Mouse (Mus musculus) G1E (cell line): ENCODE measurements around the gene BC030500. TPM values are rescaled to one million over a fixed set of nuclear protein-coding genes. Genes with fewer than 3 reads are reported as not detected.

Experiments used
- ATAC-seq: 2 replicates; pipeline ENCODE4 v1.8.0; 2016; ENCODE audit warnings: mild to moderate bottlenecking; ENCODE audit not compliant: insufficient number of reproducible peaks, poor library complexity, low FRiP score, severe bottlenecking; ENCODE audit errors: extremely low read depth
- DNase-seq: peaks from one replicate; pipeline ENCODE4 v3.0.0; 2012; ENCODE audit warnings: low spot score
- H3K27me3 ChIP-seq: 2 replicates; pipeline ENCODE4 v1.6.1; 2012; ENCODE audit warnings: mild to moderate bottlenecking, low read length, inconsistent platforms; ENCODE audit not compliant: insufficient read depth
- H3K36me3 ChIP-seq: replicated peaks from 2 replicates; pipeline ENCODE3; 2012; ENCODE audit warnings: mild to moderate bottlenecking, inconsistent platforms
- H3K4me1 ChIP-seq: 2 replicates; pipeline ENCODE4 v1.6.1; 2012; ENCODE audit warnings: low read depth, low read length, inconsistent platforms, mixed read lengths; ENCODE audit not compliant: insufficient read depth
- H3K4me3 ChIP-seq: 2 replicates; pipeline ENCODE4 v1.5.1; 2012; ENCODE audit warnings: low read depth, mild to moderate bottlenecking, inconsistent platforms, low read length, moderate library complexity, mixed read lengths
- H3K9me3 ChIP-seq: replicated peaks from 2 replicates; pipeline ENCODE4 v1.6.1; 2012; ENCODE audit warnings: inconsistent platforms
- CTCF ChIP-seq: IDR thresholded peaks from 2 replicates; pipeline ENCODE4 v1.5.1; 2012; ENCODE audit warnings: low read depth, low read length, inconsistent platforms, mixed read lengths
- GATA1 ChIP-seq: IDR thresholded peaks from 2 replicates; pipeline ENCODE4 v1.6.1; 2012; ENCODE audit warnings: borderline replicate concordance, low read length, inconsistent platforms, mixed read lengths
- GATA2 ChIP-seq: IDR thresholded peaks from 2 replicates; pipeline ENCODE4 v1.6.1; 2012; ENCODE audit warnings: low read depth, low read length, inconsistent platforms, borderline replicate concordance
- POLR2AphosphoS5 ChIP-seq: IDR thresholded peaks from 2 replicates; pipeline ENCODE4 v1.6.1; 2012; ENCODE audit warnings: low read depth, low read length, inconsistent platforms; ENCODE audit not compliant: insufficient replicate concordance
- TAL1 ChIP-seq: conservative IDR thresholded peaks from 2 replicates; pipeline ENCODE4 v1.6.1; 2012; ENCODE audit warnings: low read depth, low read length, inconsistent platforms, mixed read lengths
- polyA plus RNA-seq: library from polyadenylated mRNA; stranded (reverse); fragments of >175 nt; gene quantifications from 2 replicates; pipeline ENCODE4 v1.2.3, GENCODE M21; 2012
- total RNA-seq, 2 experiments: library from RNA; stranded (forward) in 1 of 2; stranded (reverse) in 1 of 2; fragments of 200-1000 nt in 1 of 2; fragments of >200 nt in 1 of 2; fragmentation: Nextera tagmentation in 1 of 2; gene quantifications; 2 replicates each; pipeline ENCODE4 v1.2.3; 2014 to 2017

The BC030500 gene
- total and polyA plus RNA-seq, 3 experiments: not detected

GRCm38 (mm10) chr8:58912840-58913639 lies 1.5 kb downstream of the BC030500 start:
- H3K9me3 ChIP-seq: no peaks in the 10 kb centered on the region
- H3K4me3 ChIP-seq: no peak overlapping the region
- ATAC-seq (no peak), DNase-seq (no peak)
- H3K4me1 ChIP-seq: no peaks in the 10 kb centered on the region
- no peaks in the 10 kb centered on the region for H3K36me3 ChIP-seq
- H3K27me3 ChIP-seq: peaks cover 8% of the 10 kb centered on the region; the same call in 1 of the 2 replicates
- no peak for TF ChIP-seq POLR2AphosphoS5
- TF ChIP-seq GATA1: no peak

GRCm38 (mm10) chr8:58913640-58913968 lies 2.0 kb downstream of the BC030500 start:
- Histone ChIP-seq H3K4me1 (no peaks in the 10 kb centered on the region), H3K36me3 (no peaks in the 10 kb centered on the region)
- no peak for ATAC-seq

GRCm38 (mm10) chr8:58915142-58915541 lies 3.6 kb downstream of the BC030500 start:
- DNase-seq: no peak
- no peak for TF ChIP-seq GATA1
- no peak for TF ChIP-seq CTCF
- no peak for TF ChIP-seq GATA2
- TF ChIP-seq POLR2AphosphoS5: no peak
- Histone ChIP-seq H3K27me3 (peaks cover 8% of the 10 kb centered on the region; the same call in 1 of the 2 replicates), H3K4me3 (no peak overlapping the region), H3K4me1 (no peaks in the 10 kb centered on the region), H3K9me3 (no peaks in the 10 kb centered on the region), H3K36me3 (no peaks in the 10 kb centered on the region)
- ATAC-seq: no peak

More at GRCm38 (mm10) chr8:58913640-58913968, 2.0 kb downstream of the BC030500 start:
- Histone ChIP-seq H3K4me3 (no peak overlapping the region), H3K27me3 (peaks cover 8% of the 10 kb centered on the region; the same call in 1 of the 2 replicates), H3K9me3 (no peaks in the 10 kb centered on the region)
- DNase-seq: no peak
- TF ChIP-seq CTCF: no peak
- no peak for TF ChIP-seq POLR2AphosphoS5
- TF ChIP-seq TAL1: no peak
- TF ChIP-seq GATA2: no peak
- no peak for TF ChIP-seq GATA1

DNA sequence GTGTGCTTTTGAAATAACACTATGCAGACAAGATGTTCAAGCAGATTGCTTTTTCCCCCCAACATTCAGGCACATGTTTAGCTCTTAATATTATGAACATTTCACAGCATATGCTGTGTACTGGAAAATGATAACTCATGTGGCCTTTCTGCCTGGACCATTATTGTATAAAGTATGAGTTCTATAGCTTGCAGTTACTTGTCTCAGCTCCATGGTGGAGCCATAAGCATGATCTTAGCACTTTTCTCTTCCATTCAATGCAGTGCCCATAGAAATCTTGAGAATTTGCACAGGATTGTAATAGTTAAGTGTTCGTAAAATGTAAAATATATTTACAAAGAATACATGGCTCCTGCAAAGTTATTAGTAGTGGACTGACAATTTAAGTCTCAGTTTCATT lies 19.5 kb downstream of the BC030500 start:
- no peaks in the 10 kb centered on the region for H3K9me3 ChIP-seq
- 0 out of 2 replicates have a peak, but pooled peaks cover 3% of the 10 kb centered on the region for H3K27me3 ChIP-seq
- H3K4me3 ChIP-seq: no peak overlapping the region
- DNase-seq (no peak), ATAC-seq (no peak)
- no peaks in the 10 kb centered on the region for H3K36me3 ChIP-seq
- TF ChIP-seq CTCF: no peak
- TF ChIP-seq POLR2AphosphoS5: no peak
- no peak for TF ChIP-seq GATA1
- no peak for TF ChIP-seq TAL1
- no peak for TF ChIP-seq GATA2
- no peaks in the 10 kb centered on the region for H3K4me1 ChIP-seq

- no peaks in the 10 kb centered on the region; the same call in 1 of the 2 replicates for H3K27me3 ChIP-seq
- no peak overlapping the region for H3K4me3 ChIP-seq
- ATAC-seq (peak; percentile 97), DNase-seq (no peak)
- peak; percentile 44 for TF ChIP-seq TAL1
- no peak for TF ChIP-seq GATA1
- H3K4me1 ChIP-seq: peaks cover 8% of the 10 kb centered on the region; the same call in 1 of the 2 replicates
- no peaks in the 10 kb centered on the region for H3K9me3 ChIP-seq
- H3K36me3 ChIP-seq: no peaks in the 10 kb centered on the region
Observed at GRCm38 (mm10) chr8:58943773-58944172, 32.2 kb downstream of the BC030500 start.

DNA sequence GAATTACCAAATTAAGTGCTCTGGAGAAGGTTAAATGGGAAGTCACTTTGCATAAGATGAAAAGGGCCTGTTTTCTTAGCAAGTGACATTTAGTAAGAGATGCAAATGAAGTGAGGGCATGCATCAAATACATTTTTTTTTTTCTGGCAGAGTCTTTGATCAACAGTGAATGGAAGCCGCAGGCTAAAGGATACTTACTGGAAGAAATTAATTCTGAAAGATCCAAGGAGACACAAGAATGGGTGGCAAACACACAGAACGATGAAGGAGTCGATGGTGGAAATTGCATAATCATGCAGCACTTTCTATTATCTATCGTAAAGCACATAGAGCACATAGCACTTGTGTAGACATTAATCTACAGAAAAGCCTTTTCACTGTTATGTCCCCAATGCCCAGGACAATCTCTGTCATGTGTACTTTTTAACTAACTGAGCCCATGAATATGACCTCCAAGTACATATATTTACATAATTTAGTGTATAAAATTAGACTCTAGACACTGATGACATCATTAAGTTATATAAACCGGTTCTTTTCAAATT lies 45.7 kb downstream of the BC030500 start:
- H3K4me3 ChIP-seq: no peak overlapping the region
- no peaks in the 10 kb centered on the region for H3K4me1 ChIP-seq
- H3K27me3 ChIP-seq: no peaks in the 10 kb centered on the region
- TF ChIP-seq TAL1: no peak
- TF ChIP-seq GATA2: no peak
- TF ChIP-seq POLR2AphosphoS5: no peak
- TF ChIP-seq CTCF: no peak
- TF ChIP-seq GATA1: no peak
- ATAC-seq (no peak), DNase-seq (no peak)
- H3K36me3 ChIP-seq: no peaks in the 10 kb centered on the region
- no peaks in the 10 kb centered on the region for H3K9me3 ChIP-seq

Other genes with a start within 250 kb of the BC030500 start
- gene Galntl6, start 885 bp downstream of the BC030500 start, total RNA-seq (2014; fragmentation: Nextera tagmentation): not detected in 2 replicates
- gene Galntl6, start 885 bp downstream of the BC030500 start, total RNA-seq (2017): 0.05 and 0.17 TPM in 2 replicates
- gene Galntl6, start 885 bp downstream of the BC030500 start, polyA plus RNA-seq: not detected in 2 replicates